Mouse (Mus musculus) kidney, postnatal 25 days (tissue): ENCODE measurements around the gene Olfr849.

Experiments
- DNase-seq, 2 experiments: peaks; one replicate each; pipeline ENCODE4 v3.0.0; 2021; ENCODE audit warnings: mixed read lengths in 2 of 2

Olfr849 gene

GRCm38 (mm10) chr9:19439966-19440365, at the start of gene Olfr849:
Olfr849 (plus strand) TSS chr9:19440266.
- DNase-seq: no peak

DNA sequence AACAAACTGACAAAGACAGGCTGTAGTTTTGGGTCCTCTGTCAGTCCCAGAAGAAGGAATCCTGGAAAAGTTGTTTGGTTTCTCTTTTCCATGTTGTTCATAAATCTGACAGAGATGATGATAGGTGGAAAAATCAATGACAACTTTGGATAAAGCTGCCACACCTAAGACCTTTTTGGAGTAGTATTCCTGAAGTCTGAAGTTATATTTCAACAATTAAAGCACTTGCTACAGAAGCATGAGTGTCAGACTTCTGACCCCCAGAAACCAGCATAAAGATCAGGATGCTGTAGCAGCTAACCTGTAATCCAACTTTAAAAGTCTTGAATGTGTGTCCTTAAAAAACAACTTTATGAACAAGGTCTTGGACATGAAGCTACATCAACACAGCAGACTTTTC, 38.1 kb downstream of the Olfr849 start, which contains the start of gene Olfr850:
Gene Olfr850, minus strand, starts transcription at position 101 of the 400 bp plus-strand sequence.
- DNase-seq: no peak

DNA sequence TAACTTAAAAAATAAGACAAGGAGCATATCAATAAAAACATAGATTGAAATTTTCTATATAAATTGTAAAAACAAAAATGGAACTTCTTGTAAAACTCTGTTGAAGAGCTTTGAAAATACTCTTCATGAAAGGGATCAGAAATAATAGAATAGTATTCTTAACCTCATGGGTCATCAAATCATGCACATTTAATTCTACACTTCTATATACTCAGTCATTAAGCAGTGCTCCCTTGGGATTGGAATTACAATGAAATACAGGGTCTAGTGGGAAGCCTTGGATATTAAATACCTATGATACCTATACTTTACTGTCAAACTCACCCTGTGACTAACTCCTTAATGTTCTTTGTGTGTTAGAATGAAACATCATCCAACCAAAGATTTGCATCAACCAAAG, 52.9 kb downstream of the Olfr849 start, which contains the start of gene Olfr851:
Gene Olfr851, plus strand, starts transcription at position 301 of the 400 bp plus-strand sequence.
- DNase-seq: no peak
